Mouse (Mus musculus): ENCODE measurements around the gene Ldlrap1. TPM values are rescaled to one million over a fixed set of nuclear protein-coding genes. Genes with fewer than 3 reads are reported as not detected.
A peak's percentile ranks its signal among the peaks of the same experiment; 100 is the strongest.

The Ldlrap1 gene
- polyA plus RNA-seq, 1 experiment from 2014 or later = 14.5 TPM

- H3K4me2 ChIP-seq (ENCODE audit: low read depth, severe bottlenecking) = no peak overlapping the region
- H3K27ac ChIP-seq (replicated peaks; ENCODE audit: low read depth, low read length) = no peak overlapping the region; the same call in 1 of the 2 replicates
- no peak overlapping the region for H3K4me3 ChIP-seq (ENCODE audit: low read depth, low read length)
- no peaks in the 10 kb centered on the region for H3K9me3 ChIP-seq (ENCODE audit: control insufficient read depth, low read length)
- ATAC-seq (ENCODE audit: insufficient number of reproducible peaks, low FRiP score, low TSS enrichment, low read depth) (no peak), DNase-seq (ENCODE audit: low spot score) (no peak)
- no peak overlapping the region for H3K9ac ChIP-seq (ENCODE audit: low read length)
- H3K27me3 ChIP-seq (ENCODE audit: control insufficient read depth, insufficient read depth, low read length) = no peaks in the 10 kb centered on the region
- 57% methylated on average over 18 of the region's 18 CpGs for WGBS
- peaks cover 29% of the 10 kb centered on the region for H3K4me1 ChIP-seq (ENCODE audit: control insufficient read depth, insufficient read depth, low read length)
- peaks cover 8% of the 10 kb centered on the region; the same call in 1 of the 2 replicates for H3K36me3 ChIP-seq (ENCODE audit: control insufficient read depth, insufficient read depth, low read length)
These were observed 16.0 kb downstream of the Ldlrap1 start for GRCm38 (mm10) chr4:134751682-134752380.

DNA sequence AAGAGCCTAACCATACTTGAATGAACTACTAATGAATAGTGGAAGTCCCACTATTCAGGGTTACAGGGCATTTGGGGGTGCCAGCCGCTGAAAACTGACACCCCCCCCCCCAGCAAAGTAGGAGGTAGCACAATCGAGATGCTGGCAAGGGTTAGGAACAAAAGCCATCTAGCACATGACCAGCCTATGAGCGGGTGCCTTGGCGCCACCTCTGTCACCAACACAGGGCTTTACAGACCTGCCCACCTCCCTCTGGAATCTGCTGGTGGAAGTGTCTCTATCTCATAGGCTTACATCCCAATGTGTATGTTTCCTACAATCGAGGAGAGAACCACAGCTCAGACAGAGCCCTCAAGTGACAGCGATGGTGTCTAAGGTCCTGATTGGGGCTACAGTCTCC lies 17.0 kb downstream of the Ldlrap1 start:
- H3K27ac ChIP-seq (replicated peaks; ENCODE audit: low read depth, low read length) = 0 out of 2 replicates have a peak overlapping the region, but pooled peaks have one; percentile 30
- H3K9me3 ChIP-seq (ENCODE audit: control insufficient read depth, low read length) = no peaks in the 10 kb centered on the region
- H3K9ac ChIP-seq (ENCODE audit: low read length) = no peak overlapping the region
- DNase-seq (ENCODE audit: low spot score) (no peak), ATAC-seq (ENCODE audit: insufficient number of reproducible peaks, low FRiP score, low TSS enrichment, low read depth) (no peak)
- H3K36me3 ChIP-seq (ENCODE audit: control insufficient read depth, insufficient read depth, low read length) = peaks cover 8% of the 10 kb centered on the region; the same call in 1 of the 2 replicates
- WGBS = 80% methylated on average over 6 of the region's 6 CpGs
- H3K4me3 ChIP-seq (ENCODE audit: low read depth, low read length) = no peak overlapping the region
- H3K4me1 ChIP-seq (ENCODE audit: control insufficient read depth, insufficient read depth, low read length) = peaks cover 29% of the 10 kb centered on the region
- H3K27me3 ChIP-seq (ENCODE audit: control insufficient read depth, insufficient read depth, low read length) = no peaks in the 10 kb centered on the region
- H3K4me2 ChIP-seq (ENCODE audit: low read depth, severe bottlenecking) = no peak overlapping the region

- 68% methylated on average over 5 of the region's 5 CpGs for WGBS
- DNase-seq (ENCODE audit: low spot score) (no peak), ATAC-seq (ENCODE audit: insufficient number of reproducible peaks, low FRiP score, low TSS enrichment, low read depth) (no peak)
- H3K27ac ChIP-seq (replicated peaks; ENCODE audit: low read depth, low read length) = no peak overlapping the region
- no peak overlapping the region for H3K9ac ChIP-seq (ENCODE audit: low read length)
- H3K4me2 ChIP-seq (ENCODE audit: low read depth, severe bottlenecking) = no peak overlapping the region
- H3K9me3 ChIP-seq (ENCODE audit: control insufficient read depth, low read length) = no peaks in the 10 kb centered on the region
- H3K4me3 ChIP-seq (ENCODE audit: low read depth, low read length) = no peak overlapping the region
- no peaks in the 10 kb centered on the region for H3K27me3 ChIP-seq (ENCODE audit: control insufficient read depth, insufficient read depth, low read length)
- H3K36me3 ChIP-seq (ENCODE audit: control insufficient read depth, insufficient read depth, low read length) = peaks cover 8% of the 10 kb centered on the region; the same call in 1 of the 2 replicates
- peaks cover 29% of the 10 kb centered on the region for H3K4me1 ChIP-seq (ENCODE audit: control insufficient read depth, insufficient read depth, low read length)
These were observed 17.6 kb downstream of the Ldlrap1 start for GRCm38 (mm10) chr4:134750263-134750662.

GRCm38 (mm10) chr4:134749301-134750030 lies 18.4 kb downstream of the Ldlrap1 start:
- peaks cover 29% of the 10 kb centered on the region for H3K4me1 ChIP-seq (ENCODE audit: control insufficient read depth, insufficient read depth, low read length)
- no peaks in the 10 kb centered on the region for H3K9me3 ChIP-seq (ENCODE audit: control insufficient read depth, low read length)
- H3K4me2 ChIP-seq (ENCODE audit: low read depth, severe bottlenecking) = no peak overlapping the region
- peak; percentile 57 for DNase-seq (ENCODE audit: low spot score)
- no peak overlapping the region for H3K4me3 ChIP-seq (ENCODE audit: low read depth, low read length)
- WGBS = 71% methylated on average over 21 of the region's 21 CpGs
- no peak overlapping the region for H3K9ac ChIP-seq (ENCODE audit: low read length)
- H3K27me3 ChIP-seq (ENCODE audit: control insufficient read depth, insufficient read depth, low read length) = no peaks in the 10 kb centered on the region
- peaks cover 8% of the 10 kb centered on the region; the same call in 1 of the 2 replicates for H3K36me3 ChIP-seq (ENCODE audit: control insufficient read depth, insufficient read depth, low read length)
- no peak overlapping the region for H3K27ac ChIP-seq (replicated peaks; ENCODE audit: low read depth, low read length)
- ATAC-seq (ENCODE audit: insufficient number of reproducible peaks, low FRiP score, low TSS enrichment, low read depth) = no peak

DNA sequence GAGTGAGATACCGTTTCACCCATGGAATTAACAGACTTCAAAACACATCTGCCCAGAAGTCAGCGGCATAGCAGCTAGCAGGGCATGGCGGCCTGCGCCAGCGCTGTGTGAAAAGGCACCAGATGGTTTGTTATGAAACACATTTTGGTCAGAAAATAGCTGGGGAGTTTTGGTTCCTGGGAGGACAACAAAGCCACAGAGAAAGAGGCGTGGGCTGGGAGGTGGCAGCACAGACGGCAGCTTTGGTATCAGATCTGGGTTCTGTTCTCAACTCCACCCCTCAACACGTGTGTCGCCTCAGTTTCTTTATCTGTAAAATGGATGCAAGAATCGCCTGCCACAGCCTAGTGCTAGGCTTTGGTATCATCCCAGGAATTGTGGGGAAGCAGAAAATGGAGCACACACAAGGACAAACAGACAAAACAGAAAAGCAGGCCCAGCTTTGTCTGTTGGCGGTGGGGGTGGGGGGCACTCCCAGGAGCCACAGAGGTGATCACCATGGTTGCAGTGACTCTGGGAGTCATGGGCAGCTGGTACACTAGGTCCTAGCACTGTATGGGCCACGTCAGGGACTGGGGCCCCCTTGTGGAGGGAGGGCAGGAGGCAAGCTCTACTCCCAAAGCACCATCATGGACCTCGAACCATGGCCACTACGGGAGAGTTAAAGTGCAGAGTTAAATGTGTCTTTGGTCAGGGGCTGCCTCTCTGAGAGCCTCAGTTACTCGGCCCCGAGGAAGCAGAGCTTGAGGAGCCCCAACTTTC lies 21.7 kb downstream of the Ldlrap1 start:
- peaks cover 9% of the 10 kb centered on the region for H3K4me1 ChIP-seq (ENCODE audit: control insufficient read depth, insufficient read depth, low read length)
- H3K36me3 ChIP-seq (ENCODE audit: control insufficient read depth, insufficient read depth, low read length) = peaks cover 8% of the 10 kb centered on the region; the same call in 1 of the 2 replicates
- DNase-seq (ENCODE audit: low spot score) (no peak), ATAC-seq (ENCODE audit: insufficient number of reproducible peaks, low FRiP score, low TSS enrichment, low read depth) (no peak)
- H3K4me2 ChIP-seq (ENCODE audit: low read depth, severe bottlenecking) = no peak overlapping the region
- H3K27me3 ChIP-seq (ENCODE audit: control insufficient read depth, insufficient read depth, low read length) = no peaks in the 10 kb centered on the region
- H3K9ac ChIP-seq (ENCODE audit: low read length) = no peak overlapping the region
- H3K27ac ChIP-seq (replicated peaks; ENCODE audit: low read depth, low read length) = no peak overlapping the region
- 86% methylated on average over 16 of the region's 16 CpGs for WGBS
- no peak overlapping the region for H3K4me3 ChIP-seq (ENCODE audit: low read depth, low read length)
- H3K9me3 ChIP-seq (ENCODE audit: control insufficient read depth, low read length) = no peaks in the 10 kb centered on the region

GRCm38 (mm10) chr4:134743881-134744633 lies 23.8 kb downstream of the Ldlrap1 start:
- Histone ChIP-seq H3K4me3 (ENCODE audit: low read depth, low read length) (no peak overlapping the region), H3K9ac (ENCODE audit: low read length) (no peak overlapping the region), H3K27me3 (ENCODE audit: control insufficient read depth, insufficient read depth, low read length) (no peaks in the 10 kb centered on the region), H3K9me3 (ENCODE audit: control insufficient read depth, low read length) (no peaks in the 10 kb centered on the region), H3K36me3 (ENCODE audit: control insufficient read depth, insufficient read depth, low read length) (peaks cover 8% of the 10 kb centered on the region; the same call in 1 of the 2 replicates), H3K4me1 (ENCODE audit: control insufficient read depth, insufficient read depth, low read length) (no peaks in the 10 kb centered on the region), H3K27ac (replicated peaks; ENCODE audit: low read depth, low read length) (no peak overlapping the region), H3K4me2 (ENCODE audit: low read depth, severe bottlenecking) (no peak overlapping the region)
- no peak for ATAC-seq (ENCODE audit: insufficient number of reproducible peaks, low FRiP score, low TSS enrichment, low read depth)
- WGBS = 87% methylated on average over 16 of the region's 16 CpGs
- no peak for DNase-seq (ENCODE audit: low spot score)

GRCm38 (mm10) chr4:134741949-134742348 lies 25.9 kb downstream of the Ldlrap1 start:
- Histone ChIP-seq H3K4me1 (ENCODE audit: control insufficient read depth, insufficient read depth, low read length) (peaks cover 11% of the 10 kb centered on the region), H3K36me3 (ENCODE audit: control insufficient read depth, insufficient read depth, low read length) (no peaks in the 10 kb centered on the region; the same call in 1 of the 2 replicates), H3K27me3 (ENCODE audit: control insufficient read depth, insufficient read depth, low read length) (no peaks in the 10 kb centered on the region), H3K27ac (replicated peaks; ENCODE audit: low read depth, low read length) (no peak overlapping the region), H3K9ac (ENCODE audit: low read length) (no peak overlapping the region), H3K4me2 (ENCODE audit: low read depth, severe bottlenecking) (no peak overlapping the region), H3K4me3 (ENCODE audit: low read depth, low read length) (no peak overlapping the region), H3K9me3 (ENCODE audit: control insufficient read depth, low read length) (no peaks in the 10 kb centered on the region)
- 89% methylated on average over 8 of the region's 8 CpGs for WGBS
- no peak for DNase-seq (ENCODE audit: low spot score)
- no peak for ATAC-seq (ENCODE audit: insufficient number of reproducible peaks, low FRiP score, low TSS enrichment, low read depth)

DNA sequence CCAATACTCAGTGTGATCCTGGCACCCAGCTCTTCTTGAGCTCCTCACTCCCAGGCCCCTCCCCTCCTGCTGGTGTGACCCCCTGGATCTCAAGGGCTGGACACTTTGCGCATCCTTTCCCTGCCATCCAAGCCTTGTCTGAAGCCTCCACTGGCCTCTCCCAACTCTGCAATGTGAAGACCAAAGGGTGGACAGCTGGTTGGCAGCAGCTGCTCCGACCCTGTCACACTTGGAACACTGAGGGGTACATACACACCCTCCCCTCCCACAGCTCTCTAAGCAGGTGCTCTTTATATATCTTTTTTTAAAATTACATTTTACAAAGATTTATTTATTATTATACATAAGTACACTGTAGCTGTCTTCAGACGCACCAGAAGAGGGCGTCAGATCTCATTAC lies 27.6 kb downstream of the Ldlrap1 start:
- DNase-seq (ENCODE audit: low spot score) = no peak

More for the DNA sequence above, 27.6 kb downstream of the Ldlrap1 start:
- no peak overlapping the region for H3K4me3 ChIP-seq (ENCODE audit: low read depth, low read length)
- H3K4me1 ChIP-seq (ENCODE audit: control insufficient read depth, insufficient read depth, low read length) = peaks cover 28% of the 10 kb centered on the region
- no peak overlapping the region for H3K9ac ChIP-seq (ENCODE audit: low read length)
- H3K36me3 ChIP-seq (ENCODE audit: control insufficient read depth, insufficient read depth, low read length) = no peaks in the 10 kb centered on the region
- no peak overlapping the region for H3K4me2 ChIP-seq (ENCODE audit: low read depth, severe bottlenecking)
- no peaks in the 10 kb centered on the region for H3K9me3 ChIP-seq (ENCODE audit: control insufficient read depth, low read length)
- H3K27me3 ChIP-seq (ENCODE audit: control insufficient read depth, insufficient read depth, low read length) = no peaks in the 10 kb centered on the region
- ATAC-seq (ENCODE audit: insufficient number of reproducible peaks, low FRiP score, low TSS enrichment, low read depth) = no peak
- H3K27ac ChIP-seq (replicated peaks; ENCODE audit: low read depth, low read length) = no peak overlapping the region
- WGBS = 89% methylated on average over 4 of the region's 4 CpGs

Measured in limb, embryonic 11.5 days (tissue).